Mouse (Mus musculus): Measurements from ENCODE around the gene Tmem72. TPM values are rescaled to one million over a fixed set of nuclear protein-coding genes. Genes with fewer than 3 reads are reported as not detected.

Gene Tmem72
- polyA plus RNA-seq, 2 experiments: under 0.01 to 0.01 TPM

DNA sequence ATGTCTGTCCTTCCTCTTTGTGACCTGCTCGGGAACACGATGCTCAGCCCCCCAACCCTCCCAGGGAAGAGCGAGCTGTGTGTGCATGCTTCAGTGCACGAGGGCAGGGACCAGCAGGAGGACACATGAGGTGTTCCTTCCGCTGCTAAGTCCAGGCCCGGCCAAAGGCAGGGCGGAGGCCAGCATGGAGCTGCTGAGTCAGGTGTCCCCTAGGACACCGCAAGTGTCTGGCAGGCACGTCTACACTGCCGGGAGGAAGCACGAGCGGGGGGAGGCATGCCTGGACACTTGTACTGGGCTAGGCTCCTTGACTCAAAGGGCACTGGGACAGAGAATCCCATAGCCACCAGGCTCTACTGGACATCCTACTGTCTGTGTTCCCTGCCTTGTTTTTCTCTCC, 69.0 kb downstream of the Tmem72 start:
- Histone ChIP-seq H3K4me1 (replicated peaks; ENCODE audit: control insufficient read depth in 2 of 2, insufficient read depth in 2 of 2, low read length in 1 of 2) (peaks cover 0 to 3% of the 10 kb centered on the region in 2 experiments; a peak in 2 of 4 replicates), H3K9me3 (ENCODE audit: control insufficient read depth, low read length) (no peaks in the 10 kb centered on the region), H3K36me3 (replicated peaks; ENCODE audit: control insufficient read depth, insufficient read depth, low read depth) (no peaks in the 10 kb centered on the region), H3K4me3 (ENCODE audit: insufficient read depth in 1 of 2, low read depth in 2 of 2, low read length in 2 of 2) (no peak overlapping the region), H3K27me3 (ENCODE audit: control insufficient read depth, insufficient read depth, low read length) (no peaks in the 10 kb centered on the region), H3K27ac (no peak overlapping the region), H3K9ac (replicated peaks) (no peak overlapping the region), H3K4me2 (ENCODE audit: low read depth) (no peak overlapping the region)
- ATAC-seq (ENCODE audit: insufficient read depth): no peak; the same call in 1 of the 2 replicates
- WGBS (ENCODE audit: insufficient replicate concordance): 63% methylated on average over 12 of the region's 12 CpGs
- no peak for TF ChIP-seq CTCF (IDR thresholded peaks at IDR 0.05; ENCODE audit: low read depth)
- no peak for TF ChIP-seq EP300 (IDR thresholded peaks at IDR 0.05; ENCODE audit: low read depth)
- DNase-seq (ENCODE audit: low read depth in 3 of 3, low spot score in 3 of 3): no peak

DNA sequence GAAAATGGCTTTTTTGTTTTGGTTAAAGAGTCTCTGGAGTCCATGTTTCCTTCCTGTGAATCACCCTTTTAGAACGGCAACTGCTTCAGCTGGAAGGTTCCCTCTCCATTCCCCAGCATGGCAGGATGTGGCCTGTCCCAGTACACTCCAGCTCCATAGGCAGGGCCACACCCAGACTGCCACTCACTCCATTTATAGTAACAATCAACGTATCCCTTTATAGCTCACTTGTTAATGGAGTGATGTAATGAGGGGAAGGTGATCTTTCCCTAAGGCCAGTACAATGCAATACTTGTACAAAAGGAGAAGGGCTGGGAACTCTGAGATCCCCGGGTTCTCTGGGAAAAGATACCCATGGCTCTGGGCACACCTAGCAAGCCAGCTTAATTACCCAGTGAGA, 72.4 kb downstream of the Tmem72 start:
- DNase-seq (ENCODE audit: low read depth in 3 of 3, low spot score in 3 of 3): no peak
- no peak overlapping the region for H3K27ac ChIP-seq
- H3K4me1 ChIP-seq (replicated peaks; ENCODE audit: control insufficient read depth in 2 of 2, insufficient read depth in 2 of 2, low read length in 1 of 2): peaks cover 0 to 4% of the 10 kb centered on the region in 2 experiments; a peak in 2 of 4 replicates
- no peaks in the 10 kb centered on the region for H3K9me3 ChIP-seq (ENCODE audit: control insufficient read depth, low read length)
- no peak for ATAC-seq (ENCODE audit: insufficient read depth)
- 35% methylated on average over 3 of the region's 3 CpGs for WGBS (ENCODE audit: insufficient replicate concordance)
- no peak overlapping the region for H3K4me3 ChIP-seq (ENCODE audit: insufficient read depth in 1 of 2, low read depth in 2 of 2, low read length in 2 of 2)
- H3K36me3 ChIP-seq (replicated peaks; ENCODE audit: control insufficient read depth, insufficient read depth, low read depth): no peaks in the 10 kb centered on the region
- no peak overlapping the region for H3K4me2 ChIP-seq (ENCODE audit: low read depth)
- TF ChIP-seq CTCF (IDR thresholded peaks at IDR 0.05; ENCODE audit: low read depth): no peak
- TF ChIP-seq EP300 (IDR thresholded peaks at IDR 0.05; ENCODE audit: low read depth): no peak
- no peak overlapping the region for H3K9ac ChIP-seq (replicated peaks)
- no peaks in the 10 kb centered on the region for H3K27me3 ChIP-seq (ENCODE audit: control insufficient read depth, insufficient read depth, low read length)

DNA sequence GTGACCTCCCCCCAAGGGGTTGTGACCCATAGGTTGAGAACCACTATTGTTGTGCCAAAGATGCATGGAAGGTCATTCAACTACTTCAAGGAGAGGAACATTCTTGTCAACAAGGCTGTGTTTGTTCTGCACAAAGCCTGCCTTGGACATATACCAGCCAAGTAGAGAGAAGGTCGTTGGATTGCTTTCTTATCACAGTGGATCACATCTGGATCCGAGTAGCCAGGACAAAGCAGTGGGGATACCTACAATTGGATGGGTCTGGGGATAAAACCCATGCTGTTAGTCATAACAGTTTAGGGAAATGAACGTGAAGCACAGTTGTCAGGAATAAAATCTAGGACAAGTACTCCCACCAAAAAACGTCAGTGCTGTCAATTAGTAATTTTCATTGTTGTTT, 72.8 kb downstream of the Tmem72 start:
- no peak for DNase-seq (ENCODE audit: low read depth in 3 of 3, low spot score in 3 of 3)
- Histone ChIP-seq H3K4me3 (ENCODE audit: insufficient read depth in 1 of 2, low read depth in 2 of 2, low read length in 2 of 2) (no peak overlapping the region), H3K9me3 (ENCODE audit: control insufficient read depth, low read length) (no peaks in the 10 kb centered on the region), H3K27me3 (ENCODE audit: control insufficient read depth, insufficient read depth, low read length) (no peaks in the 10 kb centered on the region), H3K27ac (no peak overlapping the region), H3K4me1 (replicated peaks; ENCODE audit: control insufficient read depth in 2 of 2, insufficient read depth in 2 of 2, low read length in 1 of 2) (peaks cover 0 to 7% of the 10 kb centered on the region in 2 experiments; a peak in 2 of 4 replicates), H3K36me3 (replicated peaks; ENCODE audit: control insufficient read depth, insufficient read depth, low read depth) (no peaks in the 10 kb centered on the region), H3K9ac (replicated peaks) (no peak overlapping the region), H3K4me2 (ENCODE audit: low read depth) (no peak overlapping the region)
- TF ChIP-seq EP300 (IDR thresholded peaks at IDR 0.05; ENCODE audit: low read depth): no peak
- no peak for TF ChIP-seq CTCF (IDR thresholded peaks at IDR 0.05; ENCODE audit: low read depth)
- WGBS (ENCODE audit: insufficient replicate concordance): 42% methylated on average over 4 of the region's 4 CpGs
- no peak for ATAC-seq (ENCODE audit: insufficient read depth)

DNA sequence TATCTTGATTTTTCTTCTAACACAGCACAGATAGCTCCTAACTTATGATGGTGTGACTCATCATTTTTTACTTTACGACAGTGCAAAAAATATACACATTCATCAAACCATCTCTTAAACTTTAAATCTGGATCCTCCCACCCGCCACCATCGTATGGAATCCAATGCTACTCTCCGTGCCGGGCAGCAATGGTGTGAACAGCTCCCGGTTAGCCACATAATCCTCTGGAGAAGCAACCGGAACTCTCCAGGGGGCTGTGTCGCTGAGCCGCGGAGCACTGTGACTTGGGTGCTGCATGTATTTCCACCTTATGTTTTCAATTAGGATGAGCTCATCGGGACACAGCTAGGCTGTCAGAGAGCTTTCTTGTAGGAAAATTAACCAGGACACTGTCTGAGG, 73.8 kb downstream of the Tmem72 start:
- H3K4me2 ChIP-seq (ENCODE audit: low read depth): no peak overlapping the region
- H3K27me3 ChIP-seq (ENCODE audit: control insufficient read depth, insufficient read depth, low read length): no peaks in the 10 kb centered on the region
- H3K4me3 ChIP-seq (ENCODE audit: insufficient read depth in 1 of 2, low read depth in 2 of 2, low read length in 2 of 2): no peak overlapping the region
- WGBS (ENCODE audit: insufficient replicate concordance): 73% methylated on average over 11 of the region's 11 CpGs
- H3K9ac ChIP-seq (replicated peaks): no peak overlapping the region
- peaks cover 0 to 9% of the 10 kb centered on the region in 2 experiments; a peak in 2 of 4 replicates for H3K4me1 ChIP-seq (replicated peaks; ENCODE audit: control insufficient read depth in 2 of 2, insufficient read depth in 2 of 2, low read length in 1 of 2)
- DNase-seq (ENCODE audit: low read depth in 3 of 3, low spot score in 3 of 3) (no peak), ATAC-seq (ENCODE audit: insufficient read depth) (no peak)
- no peaks in the 10 kb centered on the region for H3K9me3 ChIP-seq (ENCODE audit: control insufficient read depth, low read length)
- H3K36me3 ChIP-seq (replicated peaks; ENCODE audit: control insufficient read depth, insufficient read depth, low read depth): no peaks in the 10 kb centered on the region
- no peak overlapping the region for H3K27ac ChIP-seq
- no peak for TF ChIP-seq EP300 (IDR thresholded peaks at IDR 0.05; ENCODE audit: low read depth)

DNA sequence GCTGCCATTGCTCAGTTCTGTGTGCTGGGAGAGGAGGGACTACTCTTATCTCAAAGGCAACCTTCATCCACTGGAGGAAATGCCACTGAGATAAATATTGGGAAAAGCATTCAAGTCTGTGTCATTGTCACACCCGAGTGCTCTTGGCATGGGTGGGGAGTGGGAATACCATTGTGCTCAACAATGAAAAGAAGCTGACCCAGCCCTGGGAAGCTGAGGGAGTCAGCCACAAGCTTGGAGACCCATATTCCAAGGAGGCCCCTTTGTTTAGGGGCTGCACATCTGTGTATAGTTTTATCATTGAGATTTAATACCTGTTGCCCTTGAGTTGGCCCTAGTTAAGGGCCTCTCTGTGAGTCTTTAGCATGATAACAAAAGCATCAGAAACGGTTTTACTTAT, 77.0 kb downstream of the Tmem72 start:
- Histone ChIP-seq H3K36me3 (replicated peaks; ENCODE audit: control insufficient read depth, insufficient read depth, low read depth) (no peaks in the 10 kb centered on the region), H3K9me3 (ENCODE audit: control insufficient read depth, low read length) (no peaks in the 10 kb centered on the region), H3K4me3 (ENCODE audit: insufficient read depth in 1 of 2, low read depth in 2 of 2, low read length in 2 of 2) (no peak overlapping the region), H3K27me3 (ENCODE audit: control insufficient read depth, insufficient read depth, low read length) (no peaks in the 10 kb centered on the region), H3K9ac (replicated peaks) (no peak overlapping the region), H3K4me1 (replicated peaks; ENCODE audit: control insufficient read depth in 2 of 2, insufficient read depth in 2 of 2, low read length in 1 of 2) (peaks cover 0 to 23% of the 10 kb centered on the region in 2 experiments; a peak in 2 of 4 replicates), H3K27ac (no peak overlapping the region), H3K4me2 (ENCODE audit: low read depth) (no peak overlapping the region)
- DNase-seq (ENCODE audit: low read depth in 3 of 3, low spot score in 3 of 3) (no peak), ATAC-seq (ENCODE audit: insufficient read depth) (no peak)
- WGBS (ENCODE audit: insufficient replicate concordance): 16% methylated on average over 2 of the region's 2 CpGs
- TF ChIP-seq CTCF (IDR thresholded peaks at IDR 0.05; ENCODE audit: low read depth): no peak
- no peak for TF ChIP-seq EP300 (IDR thresholded peaks at IDR 0.05; ENCODE audit: low read depth)

Data from liver, embryonic 14.5 days (tissue).